Mouse (Mus musculus): Measurements from ENCODE around the gene Il2rb. TPM values are rescaled to one million over a fixed set of nuclear protein-coding genes. Genes with fewer than 3 reads are reported as not detected.

Gene Il2rb
- polyA plus RNA-seq, 2 experiments = 0.15 to 0.39 TPM

- Histone ChIP-seq H3K4me3 (replicated peaks; ENCODE audit: low read length) (no peak overlapping the region), H3K36me3 (ENCODE audit: control insufficient read depth, insufficient read depth, low read length) (no peaks in the 10 kb centered on the region), H3K4me1 (ENCODE audit: control insufficient read depth, insufficient read depth, low read length) (peaks cover 5% of the 10 kb centered on the region; the same call in 1 of the 2 replicates), H3K27ac (replicated peaks; ENCODE audit: low read depth, low read length) (no peak overlapping the region), H3K4me2 (replicated peaks; ENCODE audit: low read depth, low read length, severe bottlenecking) (no peak overlapping the region), H3K27me3 (ENCODE audit: control insufficient read depth, insufficient read depth, low read length) (no peaks in the 10 kb centered on the region), H3K9ac (ENCODE audit: low read depth, low read length, severe bottlenecking) (0 out of 2 replicates have a peak overlapping the region, but pooled peaks have one; percentile 7), H3K9me3 (ENCODE audit: control insufficient read depth, low read length) (no peaks in the 10 kb centered on the region)
- ATAC-seq (ENCODE audit: low FRiP score, low read depth) (no peak), DNase-seq (ENCODE audit: low spot score) (no peak)
- no peak for TF ChIP-seq POLR2A (IDR thresholded peaks at IDR 0.05; ENCODE audit: borderline replicate concordance, extremely low read depth, insufficient read depth, insufficient read length)
- WGBS = 86% methylated on average over 3 of the region's 3 CpGs
Measured at GRCm38 (mm10) chr15:78491301-78491700, 3.8 kb downstream of the Il2rb start.

DNA sequence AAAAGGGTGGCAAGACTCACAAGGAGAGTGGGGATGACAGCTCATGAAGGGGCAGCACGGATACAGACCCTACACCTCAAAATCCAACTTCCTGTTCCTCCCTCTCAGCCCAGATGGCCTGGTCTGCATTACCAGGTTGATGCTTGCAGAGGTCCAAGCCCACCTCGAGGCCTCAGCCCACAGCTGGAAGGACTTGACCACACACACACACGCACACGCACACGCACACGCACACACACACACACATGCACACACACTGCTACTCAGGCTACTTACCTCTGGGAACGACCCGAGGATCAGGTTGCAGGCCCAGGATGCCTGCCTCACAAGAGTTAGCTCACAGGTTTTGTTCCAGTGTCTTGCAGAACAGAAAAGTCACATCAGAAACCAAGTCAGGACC, 5.2 kb downstream of the Il2rb start:
- no peaks in the 10 kb centered on the region for H3K27me3 ChIP-seq (ENCODE audit: control insufficient read depth, insufficient read depth, low read length)
- H3K4me3 ChIP-seq (replicated peaks; ENCODE audit: low read length) = no peak overlapping the region
- H3K4me1 ChIP-seq (ENCODE audit: control insufficient read depth, insufficient read depth, low read length) = peaks cover 5% of the 10 kb centered on the region; the same call in 1 of the 2 replicates
- no peak for DNase-seq (ENCODE audit: low spot score)
- H3K36me3 ChIP-seq (ENCODE audit: control insufficient read depth, insufficient read depth, low read length) = no peaks in the 10 kb centered on the region
- no peak overlapping the region for H3K9ac ChIP-seq (ENCODE audit: low read depth, low read length, severe bottlenecking)
- H3K4me2 ChIP-seq (replicated peaks; ENCODE audit: low read depth, low read length, severe bottlenecking) = no peak overlapping the region
- TF ChIP-seq POLR2A (IDR thresholded peaks at IDR 0.05; ENCODE audit: borderline replicate concordance, extremely low read depth, insufficient read depth, insufficient read length) = no peak
- peak; percentile 67; the same call in 1 of the 2 replicates for ATAC-seq (ENCODE audit: low FRiP score, low read depth)
- 40% methylated on average over 8 of the region's 8 CpGs for WGBS
- H3K9me3 ChIP-seq (ENCODE audit: control insufficient read depth, low read length) = no peaks in the 10 kb centered on the region
- H3K27ac ChIP-seq (replicated peaks; ENCODE audit: low read depth, low read length) = no peak overlapping the region

DNA sequence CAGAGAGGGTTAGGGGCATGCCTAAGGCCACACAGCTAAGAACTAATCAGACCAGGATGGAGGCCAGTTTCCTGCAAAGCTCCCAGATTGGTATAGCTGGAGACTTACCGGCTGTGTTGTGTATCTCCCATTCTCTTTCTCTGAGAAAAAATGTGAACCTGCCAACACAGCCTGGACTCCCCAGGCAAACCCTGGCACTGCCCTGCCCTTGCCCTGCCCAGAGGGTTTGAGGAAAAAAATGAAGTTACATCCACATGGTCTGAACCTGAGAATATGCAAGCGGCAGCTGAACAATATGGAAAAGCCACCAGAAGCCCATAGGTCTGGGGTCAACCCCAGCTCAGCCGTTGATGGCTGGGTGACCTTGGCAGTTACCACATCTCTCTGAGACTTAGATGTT, 5.8 kb downstream of the Il2rb start:
- Histone ChIP-seq H3K4me1 (ENCODE audit: control insufficient read depth, insufficient read depth, low read length) (peaks cover 5% of the 10 kb centered on the region; the same call in 1 of the 2 replicates), H3K36me3 (ENCODE audit: control insufficient read depth, insufficient read depth, low read length) (no peaks in the 10 kb centered on the region), H3K9me3 (ENCODE audit: control insufficient read depth, low read length) (no peaks in the 10 kb centered on the region), H3K27ac (replicated peaks; ENCODE audit: low read depth, low read length) (no peak overlapping the region), H3K27me3 (ENCODE audit: control insufficient read depth, insufficient read depth, low read length) (no peaks in the 10 kb centered on the region), H3K4me2 (replicated peaks; ENCODE audit: low read depth, low read length, severe bottlenecking) (no peak overlapping the region), H3K9ac (ENCODE audit: low read depth, low read length, severe bottlenecking) (no peak overlapping the region), H3K4me3 (replicated peaks; ENCODE audit: low read length) (no peak overlapping the region)
- DNase-seq (ENCODE audit: low spot score) (no peak), ATAC-seq (ENCODE audit: low FRiP score, low read depth) (no peak)
- no peak for TF ChIP-seq POLR2A (IDR thresholded peaks at IDR 0.05; ENCODE audit: borderline replicate concordance, extremely low read depth, insufficient read depth, insufficient read length)
- 83% methylated on average over 3 of the region's 3 CpGs for WGBS

- TF ChIP-seq POLR2A (IDR thresholded peaks at IDR 0.05; ENCODE audit: borderline replicate concordance, extremely low read depth, insufficient read depth, insufficient read length) = no peak
- ATAC-seq (ENCODE audit: low FRiP score, low read depth) = no peak
- WGBS = 66% methylated on average over 4 of the region's 4 CpGs
- H3K4me2 ChIP-seq (replicated peaks; ENCODE audit: low read depth, low read length, severe bottlenecking) = no peak overlapping the region
- H3K4me3 ChIP-seq (replicated peaks; ENCODE audit: low read length) = no peak overlapping the region
- no peaks in the 10 kb centered on the region for H3K36me3 ChIP-seq (ENCODE audit: control insufficient read depth, insufficient read depth, low read length)
- H3K27me3 ChIP-seq (ENCODE audit: control insufficient read depth, insufficient read depth, low read length) = no peaks in the 10 kb centered on the region
- H3K9me3 ChIP-seq (ENCODE audit: control insufficient read depth, low read length) = no peaks in the 10 kb centered on the region
- no peak overlapping the region for H3K27ac ChIP-seq (replicated peaks; ENCODE audit: low read depth, low read length)
- H3K4me1 ChIP-seq (ENCODE audit: control insufficient read depth, insufficient read depth, low read length) = peaks cover 5% of the 10 kb centered on the region; the same call in 1 of the 2 replicates
- H3K9ac ChIP-seq (ENCODE audit: low read depth, low read length, severe bottlenecking) = no peak overlapping the region
- no peak for DNase-seq (ENCODE audit: low spot score)
Measured at GRCm38 (mm10) chr15:78487066-78487465, 8.0 kb downstream of the Il2rb start.

DNA sequence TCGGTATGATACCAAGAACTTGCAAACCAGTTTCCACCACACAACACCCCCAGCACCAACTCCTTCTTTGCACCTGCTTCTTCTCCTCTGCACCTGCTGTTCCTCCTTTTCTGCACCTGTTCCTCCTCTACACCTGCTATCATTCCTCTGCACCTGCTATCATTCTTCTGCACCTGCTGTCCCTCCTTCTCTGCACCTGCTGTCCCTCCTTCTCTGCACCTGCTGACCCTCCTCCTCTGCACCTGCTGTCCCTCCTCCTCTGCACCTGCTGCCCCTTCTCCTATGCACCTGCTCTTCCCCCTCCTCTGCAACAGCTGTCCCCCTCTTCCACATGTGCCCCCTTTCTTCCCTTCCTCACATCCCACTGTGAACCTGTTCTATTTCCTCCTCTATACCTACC, 8.5 kb downstream of the Il2rb start:
- Histone ChIP-seq H3K4me1 (ENCODE audit: control insufficient read depth, insufficient read depth, low read length) (peaks cover 5% of the 10 kb centered on the region; the same call in 1 of the 2 replicates), H3K27ac (replicated peaks; ENCODE audit: low read depth, low read length) (no peak overlapping the region), H3K9me3 (ENCODE audit: control insufficient read depth, low read length) (no peaks in the 10 kb centered on the region), H3K27me3 (ENCODE audit: control insufficient read depth, insufficient read depth, low read length) (no peaks in the 10 kb centered on the region), H3K9ac (ENCODE audit: low read depth, low read length, severe bottlenecking) (no peak overlapping the region), H3K4me2 (replicated peaks; ENCODE audit: low read depth, low read length, severe bottlenecking) (no peak overlapping the region), H3K36me3 (ENCODE audit: control insufficient read depth, insufficient read depth, low read length) (no peaks in the 10 kb centered on the region), H3K4me3 (replicated peaks; ENCODE audit: low read length) (no peak overlapping the region)
- no peak for DNase-seq (ENCODE audit: low spot score)
- WGBS = 92% methylated on average over 1 of the region's 1 CpGs
- no peak for TF ChIP-seq POLR2A (IDR thresholded peaks at IDR 0.05; ENCODE audit: borderline replicate concordance, extremely low read depth, insufficient read depth, insufficient read length)
- no peak for ATAC-seq (ENCODE audit: low FRiP score, low read depth)

GRCm38 (mm10) chr15:78483311-78483710, 11.8 kb downstream of the Il2rb start:
- ATAC-seq (ENCODE audit: low FRiP score, low read depth) (no peak), DNase-seq (ENCODE audit: low spot score) (no peak)
- Histone ChIP-seq H3K27ac (replicated peaks; ENCODE audit: low read depth, low read length) (no peak overlapping the region), H3K4me3 (replicated peaks; ENCODE audit: low read length) (no peak overlapping the region), H3K36me3 (ENCODE audit: control insufficient read depth, insufficient read depth, low read length) (no peaks in the 10 kb centered on the region), H3K4me1 (ENCODE audit: control insufficient read depth, insufficient read depth, low read length) (no peaks in the 10 kb centered on the region), H3K27me3 (ENCODE audit: control insufficient read depth, insufficient read depth, low read length) (no peaks in the 10 kb centered on the region), H3K9me3 (ENCODE audit: control insufficient read depth, low read length) (no peaks in the 10 kb centered on the region), H3K4me2 (replicated peaks; ENCODE audit: low read depth, low read length, severe bottlenecking) (no peak overlapping the region), H3K9ac (ENCODE audit: low read depth, low read length, severe bottlenecking) (no peak overlapping the region)
- WGBS = 71% methylated on average over 4 of the region's 4 CpGs
- no peak for TF ChIP-seq POLR2A (IDR thresholded peaks at IDR 0.05; ENCODE audit: borderline replicate concordance, extremely low read depth, insufficient read depth, insufficient read length)

Data from limb, embryonic 14.5 days (tissue).